Mouse (Mus musculus) midbrain, postnatal 0 days (tissue): ENCODE data around the gene Tenm2. TPM values are rescaled to one million over a fixed set of nuclear protein-coding genes. Genes with fewer than 3 reads are reported as not detected.

Source experiments
- ATAC-seq: fragments of 200-750 bp; cut with Nextera tagmentation; 2 replicates; pipeline ENCODE4 v1.8.0; 2017; ENCODE audit warnings: moderate number of reproducible peaks, mild to moderate bottlenecking, moderate TSS enrichment, moderate library complexity; ENCODE audit not compliant: low FRiP score
- DNase-seq: peaks from one replicate; pipeline ENCODE4 v3.0.0-alpha.2; 2015; ENCODE audit warnings: low spot score
- H3K27ac ChIP-seq: fragments of 300-500 bp; sonication (generic); 2 replicates; pipeline ENCODE4 v1.5.1; 2014; ENCODE audit warnings: low read depth, mild to moderate bottlenecking, low read length, mixed read lengths
- H3K27me3 ChIP-seq: fragments of 300-500 bp; sonication (generic); 2 replicates; pipeline ENCODE4 v1.6.1; 2014; ENCODE audit warnings: low read length, control low read depth, mixed read lengths; ENCODE audit not compliant: insufficient read depth
- H3K36me3 ChIP-seq: fragments of 300-500 bp; sonication (generic); 2 replicates; pipeline ENCODE4 v1.6.1; 2014; ENCODE audit warnings: low read length, control low read depth, mixed read lengths; ENCODE audit not compliant: insufficient read depth
- H3K4me1 ChIP-seq: fragments of 300-500 bp; sonication (generic); 2 replicates; pipeline ENCODE4 v1.6.1; 2014; ENCODE audit warnings: mild to moderate bottlenecking, control low read depth, antibody characterized with exemption, low read length, mixed read lengths; ENCODE audit not compliant: insufficient read depth
- H3K4me2 ChIP-seq: fragments of 300-500 bp; sonication (generic); 2 replicates; pipeline ENCODE4 v1.6.1; 2014; ENCODE audit warnings: low read depth, mild to moderate bottlenecking, low read length, mixed read lengths; ENCODE audit not compliant: poor library complexity, severe bottlenecking
- H3K4me3 ChIP-seq: fragments of 300-500 bp; sonication (generic); 2 replicates; pipeline ENCODE4 v1.5.1; 2014; ENCODE audit warnings: low read depth, mild to moderate bottlenecking, low read length, moderate library complexity
- H3K9ac ChIP-seq: fragments of 300-500 bp; sonication (generic); replicated peaks from 2 replicates; pipeline ENCODE4 v1.6.1; 2014; ENCODE audit warnings: mild to moderate bottlenecking, low read length, moderate library complexity, mixed read lengths; ENCODE audit not compliant: poor library complexity, severe bottlenecking
- H3K9me3 ChIP-seq: fragments of 300-500 bp; sonication (generic); 2 replicates; pipeline ENCODE4 v1.6.1; 2016; ENCODE audit warnings: low read length, control low read depth
- CTCF ChIP-seq: IDR thresholded peaks from 2 replicates; pipeline ENCODE4 v1.5.1; 2016; ENCODE audit warnings: antibody characterized with exemption, mild to moderate bottlenecking
- WGBS: fragments of 180-500 bp; shearing (Covaris S2); extraction: QIAGEN DNeasy Blood & Tissue Kit; methylation state at CpG from one replicate; pipeline ENCODE4 v1.1.7; 2014; 5-methylcytosine and 5-hydroxymethylcytosine counted together
- polyA plus RNA-seq: library from polyadenylated mRNA; unstranded; fragments of >200 nt; fragmentation: Nextera tagmentation; extraction: Ambion mirVana; gene quantifications from 2 replicates; pipeline ENCODE4 v1.2.1, GENCODE M21; 2015
- total RNA-seq: library from RNA; depleted of rRNA; stranded (reverse); fragments of >200 nt; gene quantifications from 2 replicates; pipeline ENCODE4 v1.2.3, GENCODE M21; 2014

Tenm2 gene
- total and polyA plus RNA-seq, 2 experiments from 2014 or later: 62.6 to 138 TPM

DNA sequence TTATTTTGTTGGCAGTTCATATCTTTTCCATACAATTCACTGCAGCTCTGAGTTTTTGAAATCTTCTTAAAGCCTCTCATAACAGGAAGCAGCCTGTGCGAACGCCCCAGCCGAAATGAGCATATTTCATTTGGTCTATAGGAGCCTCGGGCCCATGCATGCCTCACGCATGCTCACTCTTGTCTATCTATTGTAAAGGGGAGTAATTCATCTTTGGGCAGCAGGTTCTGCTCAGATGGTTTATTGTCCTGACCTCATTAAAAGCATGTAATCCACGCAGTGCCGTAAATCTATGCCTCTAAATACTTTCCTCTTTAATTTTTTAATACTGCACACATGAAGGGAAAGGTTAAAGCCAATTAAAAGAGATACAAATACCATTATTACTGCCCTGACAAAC, 815.7 kb downstream of the Tenm2 start:
- no peaks in the 10 kb centered on the region for H3K9me3 ChIP-seq
- H3K4me1 ChIP-seq: no peaks in the 10 kb centered on the region
- TF ChIP-seq CTCF: no peak
- no peaks in the 10 kb centered on the region for H3K36me3 ChIP-seq
- no peak for ATAC-seq
- 59% methylated on average over 7 of the region's 7 CpGs for WGBS
- H3K9ac ChIP-seq: no peak overlapping the region
- no peak overlapping the region for H3K4me2 ChIP-seq
- no peak overlapping the region for H3K27ac ChIP-seq
- no peak for DNase-seq
- no peaks in the 10 kb centered on the region for H3K27me3 ChIP-seq
- H3K4me3 ChIP-seq: no peak overlapping the region

DNA sequence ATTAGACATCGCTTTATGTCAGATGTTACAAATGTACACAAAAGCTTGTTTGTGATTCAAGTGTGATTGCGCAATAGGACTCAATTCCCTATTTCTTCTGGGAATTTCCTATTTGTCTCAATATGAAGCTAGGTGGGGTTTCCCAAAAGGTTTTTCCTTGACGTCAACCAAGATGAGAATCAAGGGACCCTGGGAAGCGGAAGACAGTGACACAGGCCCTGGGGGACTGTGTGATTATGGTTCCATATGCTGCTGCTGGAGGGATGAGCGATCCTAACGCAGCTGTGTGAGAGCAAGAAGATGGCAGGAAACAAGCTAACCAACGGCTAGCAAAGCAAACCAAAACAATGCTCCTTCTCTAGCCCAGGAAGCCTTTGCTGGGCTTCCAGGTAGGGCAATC, 820.5 kb downstream of the Tenm2 start:
- ATAC-seq (no peak), DNase-seq (peak; percentile 42)
- Histone ChIP-seq H3K27ac (no peak overlapping the region), H3K36me3 (no peaks in the 10 kb centered on the region), H3K9me3 (no peaks in the 10 kb centered on the region), H3K4me3 (no peak overlapping the region), H3K27me3 (no peaks in the 10 kb centered on the region), H3K4me1 (no peaks in the 10 kb centered on the region), H3K4me2 (no peak overlapping the region), H3K9ac (no peak overlapping the region)
- WGBS: 74% methylated on average over 7 of the region's 7 CpGs
- TF ChIP-seq CTCF: no peak

DNA sequence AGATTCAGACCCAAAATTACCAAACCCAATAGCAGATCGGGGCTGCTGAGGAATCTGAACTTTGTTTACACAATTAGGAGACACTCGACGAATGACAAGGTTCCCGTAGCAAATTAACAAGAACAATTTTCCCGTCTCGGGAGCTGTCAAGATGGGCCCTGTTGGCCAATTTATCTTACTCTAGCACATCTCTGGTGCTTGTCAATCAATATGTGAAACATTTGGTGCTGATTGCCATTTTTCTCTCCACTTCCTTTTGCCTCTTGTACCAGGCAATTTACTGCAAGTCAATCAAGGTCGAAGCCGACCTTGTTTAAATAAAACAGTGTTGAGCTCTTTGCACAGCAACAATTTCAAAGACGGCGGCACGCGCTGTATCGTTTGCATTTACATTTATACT, 824.9 kb downstream of the Tenm2 start:
- Histone ChIP-seq H3K27me3 (no peaks in the 10 kb centered on the region), H3K9me3 (no peaks in the 10 kb centered on the region), H3K4me2 (no peak overlapping the region), H3K27ac (no peak overlapping the region), H3K9ac (no peak overlapping the region), H3K4me3 (no peak overlapping the region), H3K36me3 (no peaks in the 10 kb centered on the region), H3K4me1 (no peaks in the 10 kb centered on the region)
- WGBS: 64% methylated on average over 13 of the region's 13 CpGs
- no peak for TF ChIP-seq CTCF
- ATAC-seq (no peak), DNase-seq (no peak)

DNA sequence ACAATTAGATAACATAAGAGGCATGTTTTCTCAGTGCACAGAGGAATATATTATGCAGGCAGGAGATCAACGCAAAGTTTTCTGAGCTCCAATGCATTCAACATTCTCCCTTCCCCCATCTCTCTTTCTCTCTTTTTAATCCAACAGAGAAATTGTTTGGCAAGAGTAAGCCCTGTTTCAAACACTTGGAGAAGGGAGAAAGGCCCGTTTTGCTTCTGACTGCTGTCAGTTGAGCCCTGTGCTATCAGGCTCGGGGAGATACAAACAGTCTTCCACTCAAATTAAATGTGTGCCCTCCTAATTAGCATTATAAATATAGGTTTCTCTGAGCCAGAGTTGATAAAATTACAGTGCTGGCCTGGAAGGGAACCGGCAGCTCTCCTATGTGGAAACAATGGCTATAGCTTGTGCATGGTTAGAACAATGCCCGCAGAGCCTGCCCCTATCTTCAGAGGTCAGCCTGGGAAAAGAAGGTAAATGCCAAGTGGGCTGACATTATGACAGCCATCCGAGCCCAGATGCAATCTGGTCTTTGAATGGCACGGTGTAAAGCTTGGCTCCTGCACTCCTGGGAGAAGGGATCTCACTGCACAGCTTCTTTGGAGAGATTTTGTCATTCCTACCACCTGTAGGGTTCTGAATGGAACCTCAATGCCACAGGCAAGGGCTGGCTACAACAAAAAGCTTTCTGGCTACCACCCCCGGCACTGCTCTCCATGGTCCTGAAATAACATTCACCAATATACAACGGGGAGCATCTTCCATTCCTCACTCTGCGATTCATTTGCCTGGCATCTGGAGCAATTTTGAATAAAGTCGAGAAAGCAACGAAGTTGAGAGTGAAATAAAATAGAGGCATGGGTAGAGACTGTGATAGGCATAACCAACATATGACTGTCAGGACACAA, 839.7 kb downstream of the Tenm2 start:
- no peak overlapping the region for H3K4me3 ChIP-seq
- no peak for DNase-seq
- no peak for ATAC-seq
- TF ChIP-seq CTCF: no peak
- no peaks in the 10 kb centered on the region for H3K27me3 ChIP-seq
- no peaks in the 10 kb centered on the region for H3K36me3 ChIP-seq
- H3K9ac ChIP-seq: no peak overlapping the region
- WGBS: 25% methylated on average over 12 of the region's 12 CpGs
- H3K4me1 ChIP-seq: 0 out of 2 replicates have a peak, but pooled peaks cover 8% of the 10 kb centered on the region
- no peak overlapping the region for H3K4me2 ChIP-seq
- H3K27ac ChIP-seq: no peak overlapping the region
- no peaks in the 10 kb centered on the region for H3K9me3 ChIP-seq

DNA sequence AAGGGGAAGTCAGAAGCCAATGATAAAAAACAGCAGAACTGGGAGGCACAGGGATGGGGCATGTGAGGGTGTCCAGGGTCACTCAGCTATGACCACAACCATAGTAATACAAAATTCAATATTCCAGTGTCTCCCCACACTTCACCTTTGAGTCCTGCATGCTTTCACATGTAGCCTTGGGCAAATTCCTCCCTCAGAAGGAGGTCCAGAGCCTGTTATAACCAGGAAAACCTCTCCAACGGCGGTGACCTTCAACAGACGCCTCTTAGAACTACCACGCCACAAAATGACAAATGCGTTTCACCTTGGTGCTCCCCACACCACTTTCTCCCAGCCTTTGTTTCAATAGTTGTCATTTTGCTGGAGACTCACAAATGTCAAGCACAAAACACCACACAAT, 851.1 kb downstream of the Tenm2 start:
- ATAC-seq: no peak
- no peak for TF ChIP-seq CTCF
- 90% methylated on average over 5 of the region's 5 CpGs for WGBS
- Histone ChIP-seq H3K4me1 (peaks cover 3% of the 10 kb centered on the region; the same call in 1 of the 2 replicates), H3K4me2 (no peak overlapping the region), H3K27ac (no peak overlapping the region), H3K4me3 (no peak overlapping the region), H3K9ac (no peak overlapping the region), H3K36me3 (no peaks in the 10 kb centered on the region), H3K27me3 (no peaks in the 10 kb centered on the region), H3K9me3 (no peaks in the 10 kb centered on the region)
- no peak for DNase-seq

DNA sequence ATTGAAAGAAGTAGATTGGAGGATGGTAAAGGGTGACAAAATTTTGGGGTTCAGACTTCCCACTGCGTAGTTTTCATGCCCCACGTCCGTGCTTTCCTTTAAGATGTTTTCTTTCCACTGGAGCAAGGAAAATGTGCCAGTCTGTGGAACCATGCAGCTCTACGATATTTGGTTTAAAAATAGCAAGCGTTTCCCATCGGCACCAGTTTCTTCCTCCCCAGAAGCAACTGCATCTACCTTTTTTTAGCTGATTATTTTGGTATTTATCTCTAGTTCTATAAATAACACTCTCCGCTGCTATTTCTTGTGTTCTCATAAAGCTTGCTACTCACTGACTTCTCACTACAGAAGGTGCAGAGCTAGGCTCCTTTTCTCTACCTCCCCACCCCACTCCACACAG, 864.0 kb downstream of the Tenm2 start:
- no peaks in the 10 kb centered on the region for H3K9me3 ChIP-seq
- H3K4me1 ChIP-seq: peaks cover 3% of the 10 kb centered on the region; the same call in 1 of the 2 replicates
- TF ChIP-seq CTCF: no peak
- no peak for ATAC-seq
- H3K4me2 ChIP-seq: no peak overlapping the region
- DNase-seq: no peak
- H3K27me3 ChIP-seq: no peaks in the 10 kb centered on the region
- no peak overlapping the region for H3K9ac ChIP-seq
- no peaks in the 10 kb centered on the region for H3K36me3 ChIP-seq
- no peak overlapping the region for H3K27ac ChIP-seq
- 78% methylated on average over 7 of the region's 7 CpGs for WGBS
- H3K4me3 ChIP-seq: no peak overlapping the region
